Mouse (Mus musculus) embryonic stem cell, embryonic (primary cell): ENCODE data around the gene Olfr1393.

Experiments used
- CTCF ChIA-PET, 4 experiments: fragments of 300-600 bp in 2 of 4; fragments of 350-600 bp in 2 of 4; sonication (Branson Sonifier 250); formaldehyde crosslinking; loops; one replicate each; lab custom pipeline; 2022; ENCODE audit warnings: inconsistent platforms in 2 of 4; lab: Charles Lee
- POLR2A ChIA-PET, 4 experiments: fragments of 300-600 bp in 2 of 4; fragments of 350-600 bp in 2 of 4; sonication (Branson Sonifier 250); formaldehyde crosslinking; loops; one replicate each; lab custom pipeline; 2022; ENCODE audit warnings: antibody characterized with exemption in 4 of 4, inconsistent platforms in 1 of 4; lab: Charles Lee

Olfr1393 gene

DNA sequence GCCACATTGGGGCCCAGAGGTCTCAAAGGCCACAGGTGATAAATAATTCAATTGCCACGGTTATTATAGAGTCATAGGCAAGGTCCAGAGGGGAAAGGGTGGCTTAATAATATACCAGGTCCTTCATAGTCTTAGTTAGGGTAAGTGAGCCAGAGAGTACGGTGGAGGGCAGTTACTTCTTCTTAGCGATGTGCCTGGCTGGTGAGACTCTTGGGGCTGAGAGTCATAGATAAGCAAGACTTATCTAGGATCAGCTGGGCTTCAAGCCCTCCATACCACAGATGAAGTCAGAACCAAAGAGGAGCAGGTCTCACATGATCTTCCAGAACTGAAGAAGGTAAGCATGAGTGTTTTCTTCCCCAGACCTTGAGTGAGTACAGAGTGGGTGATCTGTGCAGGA is at the start of gene Olfr1393:
TSS of gene Olfr1393 (plus strand) at position 83 of the 400 bp plus-strand sequence.
- ChIA-PET POLR2A (no interaction called here), CTCF (no interaction called here)

DNA sequence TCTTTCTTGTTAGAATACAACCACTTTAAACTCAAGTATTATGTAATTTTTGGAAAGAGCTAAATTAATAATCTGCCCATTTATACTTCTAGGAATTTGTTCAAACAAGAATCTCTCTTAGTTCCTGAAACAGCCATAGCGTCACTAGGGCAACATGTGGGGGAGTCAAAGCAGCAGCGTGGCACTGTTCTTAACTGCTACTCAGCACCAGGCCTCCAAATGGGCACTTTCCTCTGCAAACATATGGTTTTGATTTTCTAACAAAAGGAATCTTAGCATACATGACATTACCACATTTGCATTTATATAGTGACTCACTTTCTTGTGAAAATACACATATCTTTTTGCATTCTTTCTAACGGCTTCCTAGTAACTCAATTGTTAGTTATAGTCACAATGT is 45.3 kb upstream of the Olfr1393 start:
- CTCF ChIA-PET, result no interaction called here
- POLR2A ChIA-PET, result interaction anchor here in 2 of 4 experiments (0.9 to 2.8 kb wide), 6 partner anchors 8 to 30 kb away, joined by 3 to 9 read pairs (median 3); partner anchors contain the start of gene Zfp62 (in 1 of the 2)

DNA sequence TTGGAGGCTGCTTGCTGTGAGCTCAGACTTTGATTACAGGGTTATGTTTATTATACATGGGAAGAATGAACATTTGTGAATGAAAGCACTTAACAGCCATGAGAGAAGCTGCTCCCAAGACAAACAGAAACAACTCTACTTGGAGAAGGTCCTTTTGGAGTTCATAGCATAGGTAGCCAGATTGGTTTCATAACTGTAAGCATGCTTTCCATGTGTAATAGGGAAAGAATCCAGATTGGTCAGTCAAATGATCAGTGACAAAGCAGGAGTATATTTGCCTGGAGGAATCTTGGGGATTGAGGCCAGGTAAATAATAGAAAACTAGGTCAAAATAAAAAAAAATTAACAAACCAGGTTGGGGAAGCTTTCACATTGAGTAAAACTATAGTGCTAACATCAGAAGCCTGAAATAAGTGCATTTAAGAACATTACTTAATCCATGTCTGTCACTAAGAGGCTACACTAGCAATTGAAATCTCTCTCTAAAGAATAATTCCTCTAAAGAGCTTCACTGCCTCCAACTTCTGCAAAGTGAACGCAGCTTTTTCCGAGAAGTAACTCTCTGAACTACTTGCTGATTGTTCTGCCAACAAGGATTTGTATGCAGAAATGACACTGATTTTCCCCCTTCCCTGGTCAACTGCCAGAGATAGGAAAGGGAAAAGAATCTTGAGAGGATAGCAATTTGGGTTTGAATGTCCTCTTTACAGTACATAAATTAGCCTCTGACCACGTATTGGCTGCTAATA is 42.5 kb upstream of the Olfr1393 start:
- POLR2A ChIA-PET, result interaction anchor here in 3 of 4 experiments (0.7 to 1.3 kb wide), 4 partner anchors 10 to 444 kb away, joined by 3 to 4 read pairs (median 3); partner anchors contain the start of gene Zfp62 (in 2 of the 3)
- CTCF ChIA-PET, result interaction anchor here in 1 of 4 experiments (1.0 kb wide), 1 partner anchor 15 kb away, joined by 3 read pairs; no protein-coding TSS in a partner anchor

DNA sequence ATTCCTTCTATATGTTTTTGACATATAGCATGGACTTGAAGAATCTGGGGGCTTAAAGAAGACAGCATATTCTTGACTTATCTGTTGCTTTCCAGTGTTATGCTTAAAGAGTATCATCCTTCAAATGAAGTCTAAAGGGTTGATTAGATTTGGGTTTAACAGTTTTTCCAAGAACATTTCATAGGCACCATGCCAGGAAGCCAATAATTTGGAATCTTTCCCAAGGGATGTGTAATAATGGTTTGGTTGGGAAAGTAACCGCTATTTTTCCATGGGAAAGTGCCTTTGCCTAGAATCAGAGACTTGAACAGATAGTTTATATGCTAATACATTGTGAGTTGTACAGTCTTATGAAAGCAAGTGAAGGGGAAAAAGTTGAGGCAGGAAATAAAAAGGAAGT is 41.2 kb upstream of the Olfr1393 start:
- ChIA-PET POLR2A (no interaction called here), CTCF (no interaction called here)

DNA sequence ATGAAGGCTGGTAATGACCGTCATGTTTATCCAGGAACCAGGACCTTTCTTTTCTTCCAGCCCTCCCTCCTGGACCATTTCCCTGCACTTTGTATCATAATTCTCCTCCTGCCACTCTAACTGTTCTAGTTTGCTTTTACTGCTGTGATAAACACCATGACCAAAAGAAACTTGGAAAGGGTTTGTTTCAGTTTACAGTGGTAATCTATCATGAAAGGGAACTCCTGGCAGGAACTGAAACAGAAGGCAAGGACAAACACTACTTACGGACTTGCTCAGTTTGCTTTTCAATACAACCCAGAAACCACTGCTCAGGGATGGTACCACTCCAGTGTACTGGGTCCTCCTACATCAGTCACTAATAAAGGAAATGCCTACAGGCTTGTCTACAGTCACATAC is 40.6 kb upstream of the Olfr1393 start:
- ChIA-PET CTCF (no interaction called here), POLR2A (interaction anchor here in 1 of 4 experiments (1.3 kb wide), 1 partner anchor 13 kb away, joined by 3 read pairs; no protein-coding TSS in a partner anchor)

DNA sequence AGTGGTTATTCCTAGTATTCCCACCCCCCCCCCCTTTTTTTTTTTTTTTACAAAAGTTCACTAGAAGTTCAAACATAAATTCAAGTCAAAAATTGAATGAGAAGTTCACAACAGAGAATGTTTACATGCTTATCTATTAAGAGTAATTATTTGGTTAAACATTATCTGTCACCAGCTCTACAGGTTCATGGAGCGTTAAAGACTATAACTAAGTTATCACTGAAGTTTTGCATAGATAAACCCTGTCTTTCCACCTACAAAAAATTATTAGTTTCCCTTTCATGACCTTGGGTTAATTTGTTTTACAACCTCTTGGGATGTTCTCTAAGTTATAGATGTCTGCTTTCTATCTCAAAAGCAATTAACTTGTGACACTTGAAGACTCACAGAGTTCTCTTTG is 37.8 kb upstream of the Olfr1393 start:
- ChIA-PET CTCF (interaction anchor here in 1 of 4 experiments (0.6 kb wide), 1 partner anchor 21 kb away, joined by 3 read pairs; no protein-coding TSS in a partner anchor), POLR2A (interaction anchor here in 1 of 4 experiments (1.1 to 1.2 kb wide), 2 partner anchors 8 to 37 kb away, joined by 3 read pairs; partner anchors contain the start of gene Zfp62)

DNA sequence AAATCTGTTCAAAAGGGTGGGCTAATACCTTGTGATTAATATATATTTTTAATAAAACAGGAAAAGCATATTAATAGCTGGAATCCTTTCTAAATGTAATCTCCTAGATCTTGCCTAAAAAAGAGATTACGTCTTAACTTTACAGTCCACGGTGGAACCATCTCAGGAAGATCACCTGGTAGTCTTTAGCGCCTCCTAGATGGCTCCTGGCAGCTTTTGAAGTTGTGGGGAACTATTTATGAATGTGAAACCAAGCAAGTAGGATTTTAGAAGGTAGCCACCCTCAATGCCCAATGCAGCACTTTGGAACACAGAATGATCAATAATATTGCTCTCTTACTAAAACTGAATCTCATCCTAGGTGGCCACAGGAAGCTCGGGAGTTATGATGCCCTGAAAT is 37.2 kb upstream of the Olfr1393 start:
- ChIA-PET CTCF (no interaction called here), POLR2A (interaction anchor here in 3 of 4 experiments (0.5 to 3.1 kb wide), 6 partner anchors 9 to 466 kb away, joined by 3 to 25 read pairs (median 3); partner anchors contain the start of gene Zfp62 (in 1 of the 3))

DNA sequence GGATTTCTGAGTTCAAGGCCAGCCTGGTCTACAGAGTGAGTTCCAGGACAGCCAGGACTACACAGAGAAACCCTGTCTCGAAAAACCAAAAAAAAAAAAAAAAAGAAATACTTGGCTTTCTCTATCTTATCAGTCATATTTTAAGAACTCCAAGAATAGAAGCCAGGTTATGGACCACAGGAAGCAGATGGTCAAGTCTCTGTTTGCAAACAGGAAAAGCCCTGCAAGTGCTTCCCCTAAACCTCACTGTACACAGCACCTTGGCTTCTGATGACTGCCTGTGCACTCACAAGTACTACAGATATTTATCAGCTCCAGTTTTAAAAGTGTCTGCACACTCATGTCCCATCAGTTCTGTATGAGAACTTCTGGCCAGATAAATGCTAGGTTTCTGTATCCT is 36.6 kb upstream of the Olfr1393 start:
- POLR2A ChIA-PET, result interaction anchor here in 2 of 4 experiments (0.8 to 3.1 kb wide), 4 partner anchors 9 to 37 kb away, joined by 3 to 25 read pairs (median 3); partner anchors contain the start of gene Zfp62 (in 1 of the 2)

DNA sequence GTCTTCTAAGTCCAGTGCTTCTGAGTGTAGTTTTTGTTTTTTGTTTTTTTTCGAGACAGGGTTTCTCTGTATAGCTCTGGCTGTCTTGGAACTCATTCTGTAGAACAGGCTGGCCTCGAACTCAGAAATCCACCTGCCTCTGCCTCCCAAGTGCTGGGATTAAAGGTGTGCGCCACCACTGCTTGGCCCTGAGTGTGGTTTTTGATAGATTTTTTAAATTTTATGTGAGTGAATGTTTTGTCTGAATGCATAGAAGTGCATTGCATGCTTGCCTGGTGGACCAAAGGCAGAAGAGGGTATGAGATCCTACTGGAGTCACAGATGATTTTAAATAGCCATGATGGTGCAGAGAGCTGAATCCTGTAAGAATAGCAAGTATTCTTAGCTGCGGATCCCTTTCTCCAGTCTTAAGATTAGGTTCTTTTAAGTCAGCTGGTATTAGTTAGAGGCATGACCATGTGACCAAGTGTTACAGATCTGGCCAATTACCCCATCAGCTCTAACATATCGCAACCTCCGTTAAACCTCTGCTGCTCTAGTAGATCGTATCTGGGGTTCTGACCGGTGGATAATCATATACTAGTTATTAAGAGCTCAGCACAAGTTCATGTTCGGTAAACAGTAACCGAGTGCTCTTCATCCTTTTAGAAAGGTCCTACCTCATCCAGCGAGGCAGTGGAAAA is 35.0 kb upstream of the Olfr1393 start:
- POLR2A ChIA-PET, result interaction anchor here (0.7 to 3.1 kb wide), 15 partner anchors 10 to 962 kb away, joined by 3 to 25 read pairs (median 4); partner anchors contain the start of genes Zfp62 (in 4 of the 4), Rack1 (in 1 of the 4) and Trim41 (in 1 of the 4)
- CTCF ChIA-PET, result interaction anchor here in 2 of 4 experiments (0.5 to 1.5 kb wide), 2 partner anchors 28 to 988 kb away, joined by 4 to 5 read pairs; no protein-coding TSS in a partner anchor

More for the DNA sequence above, 36.6 kb upstream of the Olfr1393 start:
- CTCF ChIA-PET, result no interaction called here

DNA sequence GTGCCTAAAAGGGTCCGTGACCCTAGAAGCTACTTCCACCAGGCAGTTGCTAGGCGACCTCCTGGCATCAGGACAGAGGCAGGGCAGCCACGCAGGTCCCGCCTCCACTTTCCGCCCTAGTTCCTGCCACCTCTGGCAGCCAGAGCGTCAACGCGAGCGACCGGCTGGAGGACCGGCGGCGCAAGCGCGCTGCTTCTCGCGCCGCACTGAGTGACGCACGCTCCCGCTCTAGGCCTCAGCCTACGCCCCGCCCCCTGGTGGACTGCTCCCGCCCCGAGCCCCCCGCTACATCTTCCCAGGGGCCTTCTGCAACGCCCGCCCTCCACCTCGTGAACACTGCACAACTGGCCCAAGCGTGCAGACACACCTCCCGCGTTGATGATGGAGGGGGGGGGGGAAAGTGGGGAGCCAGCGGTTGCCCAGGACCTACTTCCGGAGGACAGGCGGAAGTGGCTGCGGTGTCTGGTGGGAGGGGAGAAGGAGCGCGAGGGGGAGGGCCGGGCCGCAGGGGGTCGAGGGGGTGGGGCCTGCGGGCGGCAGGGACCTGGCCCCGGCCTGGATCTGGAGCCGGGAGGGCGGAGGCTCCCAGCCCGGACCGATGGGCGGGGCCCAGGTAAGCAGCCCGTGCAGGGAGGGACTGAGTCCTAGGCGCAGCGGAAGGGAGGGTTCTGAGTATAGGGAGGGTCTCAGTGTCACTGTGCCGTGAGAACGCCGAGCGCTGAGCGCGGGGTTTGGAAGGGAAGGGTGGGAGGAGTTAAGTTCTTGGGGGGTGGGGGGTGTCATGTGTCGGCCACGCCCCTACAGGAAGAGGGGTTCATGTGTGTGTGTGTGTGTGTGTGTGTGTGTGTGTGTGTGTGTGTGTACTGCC is 34.1 kb upstream of the Olfr1393 start, which contains the start of gene Mgat1:
TSS of gene Mgat1 (plus strand) at position 465 of the 868 bp plus-strand sequence.
- ChIA-PET CTCF (interaction anchor here in 2 of 4 experiments (0.5 to 1.5 kb wide), 2 partner anchors 27 to 988 kb away, joined by 4 to 5 read pairs; no protein-coding TSS in a partner anchor), POLR2A (interaction anchor here (0.7 to 3.1 kb wide), 14 partner anchors 9 to 961 kb away, joined by 3 to 25 read pairs (median 4); partner anchors contain the start of genes Zfp62 (in 4 of the 4), Rack1 (in 1 of the 4) and Trim41 (in 1 of the 4))

DNA sequence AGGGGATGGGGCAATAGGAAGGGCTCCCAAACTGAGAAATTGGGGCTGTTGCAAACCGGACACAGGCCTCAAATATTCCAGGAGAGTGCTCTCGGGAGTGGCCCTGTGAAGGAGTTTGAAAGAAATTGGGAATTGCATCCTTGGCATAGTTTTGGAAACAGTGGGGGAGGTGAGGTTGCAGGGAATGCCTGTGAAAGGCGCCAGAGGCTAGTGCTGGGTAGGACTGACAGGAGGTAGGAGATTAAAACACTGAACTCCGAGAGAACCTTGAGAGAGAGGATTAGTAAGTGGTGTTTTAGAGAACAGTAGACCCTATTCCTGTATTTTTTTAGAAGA is 33.5 kb upstream of the Olfr1393 start:
- POLR2A ChIA-PET, result interaction anchor here in 3 of 4 experiments (1.2 to 2.2 kb wide), 5 partner anchors 18 to 42 kb away, joined by 3 to 20 read pairs (median 10); partner anchors contain the start of gene Zfp62 (in 3 of the 3)

DNA sequence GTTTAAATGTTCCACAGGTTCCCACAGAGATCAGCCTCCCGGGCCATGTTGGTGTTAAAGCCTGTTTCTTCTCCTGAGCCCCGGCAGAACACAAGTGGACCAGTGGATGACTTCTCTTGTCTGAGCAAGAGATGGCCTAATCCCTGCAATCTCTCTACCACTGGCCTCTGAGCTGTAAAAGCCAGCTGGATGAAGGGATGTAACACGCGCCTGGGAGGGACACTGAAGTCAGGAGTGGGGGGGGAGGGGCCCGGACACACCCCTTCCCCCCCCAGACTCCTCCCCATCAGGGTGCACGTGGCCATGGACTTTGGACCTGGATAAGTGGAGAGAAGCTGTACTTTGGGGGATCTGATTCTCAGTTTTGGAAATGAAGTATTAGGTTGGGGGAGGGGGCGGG is 32.9 kb upstream of the Olfr1393 start:
- CTCF ChIA-PET, result interaction anchor here in 1 of 4 experiments (1.6 kb wide), 1 partner anchor 391 kb away, joined by 3 read pairs; no protein-coding TSS in a partner anchor
- POLR2A ChIA-PET, result interaction anchor here in 3 of 4 experiments (0.7 to 2.0 kb wide), 7 partner anchors 16 to 445 kb away, joined by 3 to 20 read pairs (median 6); partner anchors contain the start of genes Zfp62 (in 2 of the 3) and Rack1 (in 1 of the 3)

More for the DNA sequence above, 33.5 kb upstream of the Olfr1393 start:
- CTCF ChIA-PET, result no interaction called here

DNA sequence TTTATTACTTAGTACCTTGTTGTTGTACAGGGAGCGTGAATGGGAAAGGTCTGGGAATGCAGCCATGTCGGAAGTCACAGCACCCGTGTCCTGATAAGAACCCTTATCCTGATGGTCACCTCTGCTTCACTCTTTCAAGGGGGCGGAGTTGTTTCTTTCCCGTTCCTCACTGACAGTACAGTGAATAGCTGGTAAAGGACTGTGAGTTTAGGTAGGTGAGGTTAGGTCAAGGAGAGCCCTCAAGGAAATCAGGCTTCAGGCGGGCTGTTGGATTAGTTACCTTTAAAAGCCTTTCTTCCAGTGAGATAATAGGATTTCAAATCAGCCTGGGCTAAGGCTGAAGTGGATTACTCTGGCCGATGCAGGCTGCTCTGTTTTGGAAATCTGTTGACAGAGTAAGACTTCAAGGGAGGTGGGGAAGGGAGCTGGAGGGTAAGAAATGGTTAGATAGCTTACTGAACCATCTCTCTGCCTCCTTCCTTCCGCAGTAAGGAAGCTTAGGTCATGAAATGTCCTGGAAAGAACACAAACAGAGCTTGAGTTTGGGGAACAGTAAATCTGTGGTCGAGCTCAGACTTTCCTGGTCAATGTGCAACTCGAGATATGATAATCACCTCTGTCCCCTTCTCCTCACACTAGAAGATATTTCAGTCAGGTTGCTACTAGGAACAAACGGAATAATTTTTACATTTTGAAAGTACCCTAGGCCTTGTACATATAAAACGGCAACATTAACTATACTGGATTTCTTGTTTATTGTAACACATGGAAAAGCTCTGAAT is 32.3 kb upstream of the Olfr1393 start:
- POLR2A ChIA-PET, result interaction anchor here in 3 of 4 experiments (0.7 to 2.0 kb wide), 12 partner anchors 11 to 446 kb away, joined by 3 to 20 read pairs (median 4); partner anchors contain the start of genes Zfp62 (in 2 of the 3) and Rack1 (in 1 of the 3)

DNA sequence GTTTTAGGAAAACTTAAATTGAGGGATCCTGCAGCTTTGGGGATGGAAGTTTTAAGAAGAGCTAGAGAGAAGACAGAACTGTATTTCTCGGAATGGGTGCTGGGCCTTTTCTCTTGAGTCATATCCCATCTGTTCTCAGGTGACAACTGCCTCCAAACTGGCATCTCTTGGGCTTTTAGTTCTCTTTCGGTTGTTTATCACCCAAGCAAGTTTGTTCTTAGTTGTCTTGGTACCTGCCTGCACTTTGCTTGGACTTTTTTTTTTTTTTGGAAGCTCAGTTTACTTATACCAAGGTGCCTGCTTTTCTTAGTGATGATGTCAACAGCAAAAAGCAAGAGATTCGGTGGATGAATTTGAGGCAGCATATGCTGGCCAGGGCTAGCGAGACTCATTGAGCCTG is 31.6 kb upstream of the Olfr1393 start:
- POLR2A ChIA-PET, result interaction anchor here in 2 of 4 experiments (1.0 to 2.0 kb wide), 7 partner anchors 15 to 446 kb away, joined by 3 to 20 read pairs (median 5); partner anchors contain the start of gene Zfp62 (in 2 of the 2)
- CTCF ChIA-PET, result interaction anchor here in 2 of 4 experiments (0.6 to 1.6 kb wide), 2 partner anchors 384 to 390 kb away, joined by 3 read pairs; no protein-coding TSS in a partner anchor

More for the DNA sequence above, 32.3 kb upstream of the Olfr1393 start:
- CTCF ChIA-PET, result interaction anchor here in 2 of 4 experiments (0.6 to 1.6 kb wide), 2 partner anchors 391 to 547 kb away, joined by 3 read pairs; no protein-coding TSS in a partner anchor

DNA sequence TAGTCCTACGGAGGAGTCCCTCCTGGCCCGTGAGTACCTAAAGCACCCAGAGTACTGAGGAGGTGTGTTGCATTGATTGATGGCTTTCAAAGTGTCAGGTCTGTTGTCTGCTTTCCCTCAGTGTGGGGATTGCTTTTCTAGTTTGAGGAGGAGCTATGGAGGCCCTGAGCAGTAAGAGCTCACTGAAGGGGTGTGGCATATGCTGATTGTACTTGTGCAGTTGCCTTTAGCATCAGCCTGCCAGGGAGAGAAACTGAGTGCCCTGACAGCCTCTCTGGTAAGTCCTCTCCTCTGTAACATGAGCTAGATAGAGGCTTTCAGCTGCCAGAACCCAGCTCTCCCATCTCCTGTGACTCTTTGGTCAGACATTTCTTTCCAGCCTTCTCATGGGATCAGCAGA is 30.8 kb upstream of the Olfr1393 start:
- POLR2A ChIA-PET, result interaction anchor here in 3 of 4 experiments (0.6 to 1.9 kb wide), 12 partner anchors 14 to 458 kb away, joined by 3 to 11 read pairs (median 5); partner anchors contain the start of genes Zfp62 (in 3 of the 3) and Rack1 (in 1 of the 3)
- CTCF ChIA-PET, result interaction anchor here in 2 of 4 experiments (0.6 to 1.4 kb wide), 3 partner anchors 24 to 1761 kb away, joined by 3 to 4 read pairs (median 3); no protein-coding TSS in a partner anchor
